7 mouse cellular contexts compared by ENCODE assay signal in genomic region chr9:7184172-7184896, GRCm38 (mm10). TPM values are rescaled to one million over a fixed set of nuclear protein-coding genes. Genes with fewer than 3 reads are reported as not detected.
A peak's percentile ranks its signal among the peaks of the same experiment; 100 is the strongest.
DNase-seq lines count a peak whose midpoint lies in the region; ATAC-seq lines count a peak whose summit lies in the region.

Dync2h1 (minus strand) TSS chr9:7184446.
Dcun1d5 (plus strand) TSS chr9:7184520.

- H3K9me3 ChIP-seq in embryonic facial prominence, embryonic 11.5 days (replicated peaks; ENCODE audit: control insufficient read depth, low read length), result no peaks in the 10 kb centered on the region
- H3K9me3 ChIP-seq in limb, embryonic 10.5 days (replicated peaks), result no peaks in the 10 kb centered on the region
- no peaks in the 10 kb centered on the region for H3K9me3 ChIP-seq in midbrain, embryonic 13.5 days

- peak within 1 kb of the TSS; percentile 49 for H3K4me2 ChIP-seq in embryonic facial prominence, embryonic 11.5 days (ENCODE audit: low read depth, low read length)
- peak within 1 kb of the TSS; percentile 88 for H3K4me2 ChIP-seq in midbrain, embryonic 13.5 days (replicated peaks)

- H3K27me3 ChIP-seq in embryonic facial prominence, embryonic 11.5 days (ENCODE audit: control insufficient read depth, insufficient read depth, low read length), result no peaks in the 10 kb centered on the region
- no peaks in the 10 kb centered on the region for H3K27me3 ChIP-seq in limb, embryonic 10.5 days (ENCODE audit: low read depth, poor library complexity, severe bottlenecking)
- H3K27me3 ChIP-seq in midbrain, embryonic 13.5 days, result no peaks in the 10 kb centered on the region

- H3K9ac ChIP-seq in embryonic facial prominence, embryonic 11.5 days (replicated peaks; ENCODE audit: low read length), result peak within 1 kb of the TSS; percentile 90
- H3K9ac ChIP-seq in midbrain, embryonic 13.5 days (replicated peaks), result peak within 1 kb of the TSS; percentile 83

- under 1% methylated on average over 58 of the region's 62 CpGs for WGBS in embryonic facial prominence, embryonic 11.5 days
- WGBS in limb, embryonic 10.5 days, result 1% methylated on average over 61 of the region's 62 CpGs
- WGBS in midbrain, embryonic 13.5 days, result under 1% methylated on average over 62 of the region's 62 CpGs

- H3K27ac ChIP-seq in embryonic facial prominence, embryonic 11.5 days (replicated peaks; ENCODE audit: low read depth, low read length), result peak within 1 kb of the TSS; percentile 90
- H3K27ac ChIP-seq in limb, embryonic 10.5 days, result peak within 1 kb of the TSS; percentile 93
- peak within 1 kb of the TSS; percentile 88 for H3K27ac ChIP-seq in midbrain, embryonic 13.5 days

- peak; percentile 97 for DNase-seq in adrenal gland, postnatal 14 days
- DNase-seq in embryonic facial prominence, embryonic 11.5 days (ENCODE audit: low spot score), result peak; percentile 95
- peak; percentile 95 for DNase-seq in kidney, adult 11 months
- peak; percentile 92 for DNase-seq in limb, embryonic 10.5 days (ENCODE audit: low spot score)
- peak; percentile 80 for DNase-seq in spleen, adult 12 weeks (ENCODE audit: low spot score)

- H3K4me1 ChIP-seq in embryonic facial prominence, embryonic 11.5 days (ENCODE audit: control insufficient read depth, insufficient read depth, low read length), result no peaks in the 10 kb centered on the region
- peaks cover 13% of the 10 kb centered on the region for H3K4me1 ChIP-seq in limb, embryonic 10.5 days
- peaks cover 29% of the 10 kb centered on the region for H3K4me1 ChIP-seq in midbrain, embryonic 13.5 days (replicated peaks)

- H3K4me3 ChIP-seq in embryonic facial prominence, embryonic 11.5 days (ENCODE audit: low read depth, low read length), result peak within 1 kb of the TSS; percentile 90
- peak within 1 kb of the TSS; percentile 89 for H3K4me3 ChIP-seq in limb, embryonic 10.5 days
- H3K4me3 ChIP-seq in midbrain, embryonic 13.5 days (replicated peaks), result peak within 1 kb of the TSS; percentile 87

- H3K36me3 ChIP-seq in embryonic facial prominence, embryonic 11.5 days (replicated peaks; ENCODE audit: control insufficient read depth, insufficient read depth, low read depth, low read length), result no peaks in the 10 kb centered on the region
- peaks cover 31% of the 10 kb centered on the region for H3K36me3 ChIP-seq in limb, embryonic 10.5 days
- H3K36me3 ChIP-seq in midbrain, embryonic 13.5 days, result 0 out of 2 replicates have a peak, but pooled peaks cover 3% of the 10 kb centered on the region

- peak; percentile 99 for ATAC-seq in embryonic facial prominence, embryonic 11.5 days (replicated peaks; ENCODE audit: insufficient number of reproducible peaks, low FRiP score, low TSS enrichment, low read depth)
- peak; percentile 92 for ATAC-seq in granulocyte monocyte progenitor cell, adult 5-6 weeks (replicated peaks; ENCODE audit: poor library complexity, severe bottlenecking)
- ATAC-seq in midbrain, embryonic 13.5 days, result peak; percentile 100

RNA-seq across cellular contexts. Expression of gene Dync2h1, which starts in this region (rescaled TPM):
- total RNA-seq in adrenal gland, postnatal 14 days (2021), result 13.0 and 14.7 TPM in 2 replicates
- polyA plus RNA-seq in embryonic facial prominence, embryonic 11.5 days (2014; fragmentation: Nextera tagmentation; extraction: Ambion mirVana), result 22.0 and 24.5 TPM in 2 replicates
- 3.2 and 7.5 TPM in 2 replicates for total RNA-seq in granulocyte monocyte progenitor cell, adult 5-6 weeks (2014; fragmentation: Nextera tagmentation)
- total RNA-seq in granulocyte monocyte progenitor cell, adult 5-6 weeks (2017), result 4.7 and 4.9 TPM in 2 replicates
- 17.3 and 19.3 TPM in 2 replicates for polyA plus RNA-seq in limb, embryonic 10.5 days (2016; fragmentation: Nextera tagmentation; extraction: Ambion mirVana)
- polyA plus RNA-seq in midbrain, embryonic 13.5 days (2015; fragmentation: Nextera tagmentation; extraction: Ambion mirVana), result 23.2 and 24.8 TPM in 2 replicates

RNA-seq across cellular contexts. Expression of gene Dcun1d5, which starts in this region (rescaled TPM):
- total RNA-seq in adrenal gland, postnatal 14 days (2021), result 84.4 and 89.5 TPM in 2 replicates
- polyA plus RNA-seq in embryonic facial prominence, embryonic 11.5 days (2014; fragmentation: Nextera tagmentation; extraction: Ambion mirVana), result 158 and 161 TPM in 2 replicates
- 61.2 and 95.5 TPM in 2 replicates for total RNA-seq in granulocyte monocyte progenitor cell, adult 5-6 weeks (2014; fragmentation: Nextera tagmentation)
- 90.2 and 101 TPM in 2 replicates for total RNA-seq in granulocyte monocyte progenitor cell, adult 5-6 weeks (2017)
- polyA plus RNA-seq in limb, embryonic 10.5 days (2016; fragmentation: Nextera tagmentation; extraction: Ambion mirVana), result 124 TPM in 2 replicates
- polyA plus RNA-seq in midbrain, embryonic 13.5 days (2015; fragmentation: Nextera tagmentation; extraction: Ambion mirVana), result 111 and 119 TPM in 2 replicates

Comparison
In these comparisons a context has a peak if more than half of its experiments do, and no peak if none do; other contexts are left out.
1. Peak in every context shown above with its lines: DNase-seq, ATAC-seq, H3K4me3 ChIP-seq and H3K27ac ChIP-seq.